Mouse (Mus musculus): ENCODE measurements at regions not wholly inside any gene's neighbourhood (a gene's known extent, or its start where the extent isn't known, plus 50 kb on each side); places are given as distances from the start of the nearest gene placed in this dataset.

DNA sequence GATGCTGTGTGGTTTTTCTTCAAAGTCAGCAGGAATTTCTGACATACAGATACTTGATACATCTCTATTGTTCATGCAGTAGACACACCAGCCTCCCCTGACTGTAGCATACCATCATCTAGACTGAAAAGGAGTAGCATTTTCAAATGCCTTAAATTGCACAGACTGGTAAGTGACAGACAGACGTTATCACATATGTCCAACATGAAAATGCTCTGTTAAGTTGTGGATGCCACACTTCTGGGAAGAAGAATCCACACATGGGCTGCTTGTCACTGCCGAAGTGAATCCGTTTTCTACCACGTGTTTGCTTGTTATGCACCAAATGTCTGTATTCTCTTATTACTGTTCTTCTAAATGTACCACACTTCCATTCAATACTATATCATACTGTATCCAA lies 629.3 kb downstream of the Defb40 start:
- TF ChIP-seq CTCF (IDR thresholded peaks at IDR 0.05) (no peak), EP300 (IDR thresholded peaks at IDR 0.05) (no peak)
